ENCODE assay signal across 8 mouse cellular contexts in the genomic region with DNA sequence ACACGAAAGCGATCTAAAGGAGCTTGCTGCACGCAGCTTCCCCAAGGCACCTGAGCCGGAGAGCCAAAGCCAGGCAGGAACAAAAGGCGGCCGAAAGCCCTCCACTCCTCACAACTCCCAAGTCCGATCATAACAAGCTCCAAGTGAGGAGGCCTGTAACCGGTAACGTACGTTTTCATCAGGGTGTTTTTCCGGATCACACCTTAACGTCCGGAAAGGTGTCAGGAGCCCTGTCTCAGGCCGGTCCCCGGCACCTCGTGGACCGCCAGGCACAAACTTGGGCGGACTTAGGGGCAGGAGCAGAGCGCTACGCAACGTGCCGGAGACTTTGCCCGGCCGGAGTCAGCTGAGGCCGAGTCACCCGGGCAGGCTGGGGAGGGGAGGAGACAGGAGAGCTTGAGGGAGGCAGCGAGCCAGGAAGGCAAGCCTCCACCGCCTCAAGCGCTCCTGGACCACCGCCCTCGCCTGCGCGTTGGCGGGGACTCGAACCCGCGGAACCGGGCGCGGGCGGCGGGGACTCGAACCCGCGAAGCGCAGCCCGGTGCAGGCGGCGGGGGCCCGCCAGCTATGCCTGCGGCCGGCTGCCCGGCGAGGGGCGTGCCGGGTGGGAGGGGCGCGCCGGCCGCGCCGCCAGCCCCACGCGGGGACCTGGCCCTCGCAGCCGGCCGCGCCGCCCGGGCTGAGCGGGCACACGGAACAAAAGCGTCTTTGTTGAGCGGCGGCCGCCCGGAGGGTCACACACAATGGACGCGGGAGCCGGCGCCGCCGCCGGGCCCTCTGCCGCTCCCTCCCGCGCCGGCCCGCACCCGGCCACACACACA. TPM values are rescaled to one million over a fixed set of nuclear protein-coding genes. Genes with fewer than 3 reads are reported as not detected.
DNase-seq lines count a peak whose midpoint lies in the region; ATAC-seq and TF ChIP-seq lines count a peak whose summit lies in the region.

No protein-coding gene starts in this region.

- H3K36me3 ChIP-seq in forebrain, postnatal 0 days (ENCODE audit: insufficient read depth): no peaks in the 10 kb centered on the region
- H3K36me3 ChIP-seq in lung, embryonic 16.5 days (ENCODE audit: control insufficient read depth, insufficient read depth, low read length): no peaks in the 10 kb centered on the region
- H3K36me3 ChIP-seq in thymus, adult 2 months (ENCODE audit: control insufficient read depth, insufficient read depth, low read length): no peaks in the 10 kb centered on the region

- H3K4me3 ChIP-seq in forebrain, postnatal 0 days (ENCODE audit: low read depth, low read length): peak overlapping the region; percentile 88
- peak overlapping the region; percentile 95 for H3K4me3 ChIP-seq in layer of hippocampus, adult 2 months
- H3K4me3 ChIP-seq in lung, embryonic 16.5 days (ENCODE audit: low read length): peak overlapping the region; percentile 73
- H3K4me3 ChIP-seq in olfactory bulb, adult 2 months (ENCODE audit: insufficient read depth, low read depth, low read length): peak overlapping the region; percentile 95
- peak overlapping the region; percentile 99 for H3K4me3 ChIP-seq in thymus, adult 2 months (ENCODE audit: control insufficient read depth, insufficient read depth, low read length)

- no peaks in the 10 kb centered on the region for H3K27me3 ChIP-seq in forebrain, postnatal 0 days (ENCODE audit: insufficient read depth, low read length)
- H3K27me3 ChIP-seq in lung, embryonic 16.5 days (ENCODE audit: control insufficient read depth, insufficient read depth, low read depth, low read length): no peaks in the 10 kb centered on the region
- no peaks in the 10 kb centered on the region for H3K27me3 ChIP-seq in thymus, adult 2 months (ENCODE audit: control insufficient read depth, insufficient read depth, low read length)

- intact Hi-C loops in heart, postnatal 36 days (cut with DNase I): loop anchor here (2.0 kb wide), 1 partner anchor 26 kb away; no protein-coding TSS in a partner anchor

- H3K9ac ChIP-seq in forebrain, postnatal 0 days: peak overlapping the region; percentile 81
- peak overlapping the region; percentile 97 for H3K9ac ChIP-seq in lung, embryonic 16.5 days (ENCODE audit: low read length)

- no peak for TF ChIP-seq CTCF in forebrain, postnatal 0 days (IDR thresholded peaks at IDR 0.05; ENCODE audit: low read depth)
- TF ChIP-seq CTCF in layer of hippocampus, adult 2 months (conservative IDR thresholded peaks at IDR 0.05): no peak
- no peak for TF ChIP-seq CTCF in olfactory bulb, adult 2 months (IDR thresholded peaks at IDR 0.05; ENCODE audit: insufficient read depth, low read depth, low read length)
- no peak for TF ChIP-seq CTCF in thymus, adult 2 months (IDR thresholded peaks at IDR 0.05; ENCODE audit: borderline replicate concordance, control insufficient read depth, extremely low read depth, insufficient read depth, low read length, poor library complexity)

- DNase-seq in MEL-GATA-1-ER (ENCODE audit: extremely low read depth, low read depth): peak; percentile 36
- peak; percentile 79 for DNase-seq in cerebellum, adult 9-10 months
- DNase-seq in forebrain, postnatal 0 days: peak; percentile 65
- DNase-seq in heart, postnatal 36 days: peak; percentile 73 to 86
- DNase-seq in layer of hippocampus, adult 2 months (ENCODE audit: low spot score in 2 of 2): peak; percentile 34 to 42
- peak; percentile 65 for DNase-seq in thymus, adult 2 months

- peak; percentile 80 for ATAC-seq in forebrain, postnatal 0 days
- peak; percentile 87 for ATAC-seq in lung, embryonic 16.5 days (ENCODE audit: low read depth)

- H3K4me2 ChIP-seq in forebrain, postnatal 0 days (ENCODE audit: low read depth): peak overlapping the region; percentile 74
- H3K4me2 ChIP-seq in lung, embryonic 16.5 days (ENCODE audit: low read depth, low read length): peak overlapping the region; percentile 85

- H3K4me1 ChIP-seq in forebrain, postnatal 0 days (ENCODE audit: insufficient read depth): peaks cover 2% of the 10 kb centered on the region; the same call in 1 of the 2 replicates
- peaks cover 26% of the 10 kb centered on the region for H3K4me1 ChIP-seq in lung, embryonic 16.5 days (replicated peaks; ENCODE audit: control insufficient read depth, insufficient read depth, low read length)
- peaks cover 6% of the 10 kb centered on the region for H3K4me1 ChIP-seq in olfactory bulb, adult 2 months (ENCODE audit: control insufficient read depth, insufficient read depth, low read length)
- H3K4me1 ChIP-seq in thymus, adult 2 months (replicated peaks; ENCODE audit: control insufficient read depth, insufficient read depth, low read length): peaks cover 29% of the 10 kb centered on the region

- no peak for TF ChIP-seq POLR2A in olfactory bulb, adult 2 months (IDR thresholded peaks at IDR 0.05; ENCODE audit: insufficient read depth, low read depth, low read length)
- TF ChIP-seq POLR2A in thymus, adult 2 months (IDR thresholded peaks at IDR 0.05; ENCODE audit: control insufficient read depth, extremely low read depth, insufficient read depth, low read length, poor library complexity): 0 out of 2 replicates have a peak, but pooled peaks have one; percentile 19

- no peaks in the 10 kb centered on the region for H3K9me3 ChIP-seq in forebrain, postnatal 0 days (ENCODE audit: low read length)
- no peaks in the 10 kb centered on the region for H3K9me3 ChIP-seq in lung, embryonic 16.5 days (ENCODE audit: control insufficient read depth, low read length)

- peak overlapping the region; percentile 94 for H3K27ac ChIP-seq in forebrain, postnatal 0 days (ENCODE audit: low read depth, low read length)
- peak overlapping the region; percentile 99 for H3K27ac ChIP-seq in layer of hippocampus, adult 2 months
- H3K27ac ChIP-seq in lung, embryonic 16.5 days (ENCODE audit: low read length): peak overlapping the region; percentile 98
- peak overlapping the region; percentile 93 for H3K27ac ChIP-seq in olfactory bulb, adult 2 months (ENCODE audit: insufficient read depth, low read depth, low read length)
- H3K27ac ChIP-seq in thymus, adult 2 months (ENCODE audit: control insufficient read depth, insufficient read depth, low read length): peak overlapping the region; percentile 67

- 3% methylated on average over 69 of the region's 90 CpGs for WGBS in forebrain, postnatal 0 days
- under 1% methylated on average over 74 of the region's 90 CpGs for WGBS in lung, embryonic 16.5 days
- under 1% methylated on average over 89 of the region's 90 CpGs for WGBS in olfactory bulb, adult 2 months
- under 1% methylated on average over 89 of the region's 90 CpGs for WGBS in thymus, adult 2 months

RNA-seq across cellular contexts. Expression of gene Mapk6, which starts 0.6 kb away (rescaled TPM):
- 121 and 157 TPM in 2 replicates for total RNA-seq in forebrain, postnatal 0 days (2014; rRNA removed)
- 69.5 and 94.2 TPM in 2 replicates for polyA plus RNA-seq in forebrain, postnatal 0 days (2015; fragmentation: Nextera tagmentation; extraction: Ambion mirVana)
- 10 to 100 TPM; 24.8 to 29.1 TPM for total RNA-seq in heart, postnatal 36 days (2021)
- 10 to 100 TPM; 23.5 to 24.8 TPM for total RNA-seq in layer of hippocampus, adult 2 months (2021)
- 41.8 and 47.4 TPM in 2 replicates for polyA plus RNA-seq in lung, embryonic 16.5 days (2015; fragmentation: Nextera tagmentation; extraction: Ambion mirVana)
- not detected in 2 replicates for polyA plus RNA-seq in olfactory bulb, adult 2 months (2012; ENCODE audit: insufficient read depth, insufficient read length, low replicate concordance, missing spikeins)
- polyA plus RNA-seq in thymus, adult 2 months (2012; rRNA removed): 31.7 and 38.4 TPM in 2 replicates

RNA-seq across cellular contexts. Expression of gene Leo1, which starts 32.1 kb away (rescaled TPM):
- 33.4 and 37.3 TPM in 2 replicates for total RNA-seq in forebrain, postnatal 0 days (2014; rRNA removed)
- 31.4 and 39.8 TPM in 2 replicates for polyA plus RNA-seq in forebrain, postnatal 0 days (2015; fragmentation: Nextera tagmentation; extraction: Ambion mirVana)
- 10 to 100 TPM; 11.3 to 15.0 TPM for total RNA-seq in heart, postnatal 36 days (2021)
- 10 to 100 TPM; 24.1 to 24.3 TPM for total RNA-seq in layer of hippocampus, adult 2 months (2021)
- 32.2 and 36.3 TPM in 2 replicates for polyA plus RNA-seq in lung, embryonic 16.5 days (2015; fragmentation: Nextera tagmentation; extraction: Ambion mirVana)
- not detected in 2 replicates for polyA plus RNA-seq in olfactory bulb, adult 2 months (2012; ENCODE audit: insufficient read depth, insufficient read length, low replicate concordance, missing spikeins)
- 6.7 and 9.0 TPM in 2 replicates for polyA plus RNA-seq in thymus, adult 2 months (2012; rRNA removed)

Comparison
In these comparisons a context has a peak if more than half of its experiments do, and no peak if none do; other contexts are left out.
1. Peak in every context shown above with its lines: DNase-seq, ATAC-seq, H3K4me3 ChIP-seq and H3K27ac ChIP-seq.